Mouse (Mus musculus) cerebellum, adult (tissue): ENCODE measurements around the gene Cd9.

Source experiments
- ATAC-seq: cut with Nextera tagmentation; 2 replicates; pipeline ENCODE4 v1.9.2; 2017; ENCODE audit warnings: mild to moderate bottlenecking, moderate library complexity, mixed read lengths; ENCODE audit not compliant: insufficient number of reproducible peaks, low FRiP score, low TSS enrichment

Gene Cd9

DNA sequence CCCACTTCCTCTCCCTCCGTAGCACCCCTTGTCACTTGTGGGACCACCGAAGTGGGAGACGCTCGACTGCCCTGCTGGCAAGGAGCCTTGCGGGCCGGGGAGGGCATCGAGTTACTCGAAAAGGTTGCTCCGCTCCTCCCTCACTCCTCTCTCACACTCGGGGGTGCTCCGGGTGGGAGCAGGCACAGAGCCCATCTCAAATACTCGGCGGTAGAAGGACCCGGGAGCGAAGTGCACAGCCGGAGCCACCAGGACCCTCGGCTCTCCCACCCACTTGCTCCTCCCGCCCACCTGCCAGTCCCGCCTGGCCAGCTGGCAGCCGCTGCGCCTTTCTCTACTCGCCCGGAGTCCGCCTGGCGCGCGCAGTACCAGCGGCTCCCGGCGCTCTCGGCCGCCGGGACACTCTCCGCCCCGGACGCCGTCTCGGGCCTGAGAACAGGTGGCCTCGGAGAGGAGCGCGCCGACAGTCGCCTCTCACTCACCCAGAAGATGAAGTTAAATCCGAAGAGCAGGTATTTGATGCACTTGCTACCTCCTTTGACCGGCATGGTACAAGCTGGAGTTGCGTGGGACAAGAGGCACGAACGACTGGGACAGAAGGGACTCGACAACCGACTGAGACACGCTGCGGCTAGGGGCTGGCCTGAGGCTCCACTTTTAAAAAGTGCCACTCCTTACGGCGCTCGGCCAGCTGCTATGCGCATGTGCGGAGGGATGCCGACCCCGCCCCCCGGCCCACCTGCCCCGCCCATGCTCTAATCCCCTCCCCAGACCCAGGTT, at the start of gene Cd9:
Gene Cd9 (minus strand): TSS at position 700 of the 780 bp plus-strand sequence.
- ATAC-seq: no peak

DNA sequence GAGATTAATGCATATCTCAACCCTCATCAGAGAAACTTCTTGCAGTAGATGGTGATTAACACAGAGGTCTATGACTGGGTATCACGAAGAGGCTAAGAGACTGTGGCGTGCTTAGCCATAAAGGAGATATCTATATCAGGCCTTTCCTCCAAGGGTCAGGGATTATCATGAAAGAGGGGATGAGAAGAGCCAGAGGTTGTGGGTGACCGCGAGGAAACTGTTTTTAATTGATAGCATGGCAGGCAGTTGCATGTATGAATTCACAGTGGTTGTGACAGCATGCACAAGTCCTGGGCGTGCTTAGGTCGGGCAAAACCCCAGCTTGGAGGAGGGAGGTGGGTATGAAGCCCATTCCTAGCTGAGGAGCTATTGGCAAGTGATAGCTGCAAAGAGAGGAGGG, 46.7 kb upstream of the Cd9 start:
- no peak for ATAC-seq

DNA sequence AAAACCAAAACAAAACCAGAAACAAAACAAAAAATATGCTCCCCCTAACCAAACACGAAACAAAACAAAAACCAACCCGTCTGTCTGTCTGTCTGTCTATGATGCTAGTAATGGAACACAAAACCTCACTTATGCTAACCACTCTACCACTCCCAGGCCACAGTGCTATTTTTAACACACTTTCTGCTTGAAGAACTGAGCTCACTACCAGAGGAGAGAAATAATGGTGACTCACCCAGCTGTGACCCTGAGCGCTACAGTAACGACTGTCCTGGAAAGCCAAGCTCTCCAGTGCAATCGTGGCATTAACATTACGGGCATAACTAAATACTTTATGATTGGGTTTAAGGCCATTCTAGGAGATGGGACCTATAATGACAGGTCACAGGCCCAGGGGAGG, 46.2 kb upstream of the Cd9 start:
- no peak for ATAC-seq

GRCm38 (mm10) chr6:125540199-125540598, 45.6 kb upstream of the Cd9 start:
- ATAC-seq: no peak

GRCm38 (mm10) chr6:125539423-125539822, 44.8 kb upstream of the Cd9 start:
- ATAC-seq: no peak

DNA sequence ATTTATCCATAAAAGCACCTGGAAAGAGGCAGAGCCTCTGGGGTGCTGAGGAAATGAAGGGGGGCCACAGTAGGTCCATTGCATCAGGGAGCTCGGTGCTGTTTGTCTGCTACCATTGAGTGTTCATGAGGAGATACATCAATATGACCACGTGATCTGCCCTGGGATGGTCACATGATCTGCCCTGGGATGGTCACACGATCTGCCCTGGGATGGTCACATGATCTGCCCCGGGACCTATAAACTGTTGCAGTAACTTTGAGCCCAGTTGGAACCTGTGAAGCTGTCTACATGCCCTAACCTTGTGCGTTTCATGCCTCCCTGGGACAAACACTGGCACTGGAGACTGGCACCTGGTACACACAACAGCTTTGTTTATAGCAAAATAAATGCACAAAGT, 43.9 kb upstream of the Cd9 start:
- no peak for ATAC-seq

GRCm38 (mm10) chr6:125534990-125535389, 40.4 kb upstream of the Cd9 start:
- ATAC-seq: no peak

DNA sequence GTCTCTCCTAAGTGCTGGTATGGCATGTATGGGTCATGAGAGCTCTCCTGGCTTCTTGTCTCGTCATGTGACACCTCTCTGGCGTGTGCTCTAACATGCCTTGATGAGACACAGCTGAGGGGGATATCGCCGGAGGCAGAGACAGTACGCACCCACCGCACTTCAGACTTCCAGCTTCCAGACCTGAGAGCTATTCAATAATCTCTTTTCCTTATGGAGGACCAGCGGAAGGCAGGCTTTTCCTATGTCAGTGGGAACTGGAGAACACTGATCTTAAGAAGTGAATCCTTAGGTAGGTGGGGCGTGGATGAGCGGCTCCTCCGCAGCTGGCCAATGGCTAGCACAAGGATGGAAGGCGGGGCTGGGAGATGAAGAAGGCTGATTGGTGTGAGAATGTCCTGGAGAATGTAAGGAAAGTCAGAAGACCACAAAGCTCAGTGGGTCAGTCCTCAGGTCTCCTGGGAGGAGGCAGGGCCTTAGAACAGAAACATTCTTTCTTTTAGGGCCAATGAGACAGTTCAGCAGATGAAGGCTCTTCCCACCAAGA, 38.6 kb upstream of the Cd9 start:
- ATAC-seq: no peak

GRCm38 (mm10) chr6:125529479-125529878, 34.9 kb upstream of the Cd9 start:
- no peak for ATAC-seq

DNA sequence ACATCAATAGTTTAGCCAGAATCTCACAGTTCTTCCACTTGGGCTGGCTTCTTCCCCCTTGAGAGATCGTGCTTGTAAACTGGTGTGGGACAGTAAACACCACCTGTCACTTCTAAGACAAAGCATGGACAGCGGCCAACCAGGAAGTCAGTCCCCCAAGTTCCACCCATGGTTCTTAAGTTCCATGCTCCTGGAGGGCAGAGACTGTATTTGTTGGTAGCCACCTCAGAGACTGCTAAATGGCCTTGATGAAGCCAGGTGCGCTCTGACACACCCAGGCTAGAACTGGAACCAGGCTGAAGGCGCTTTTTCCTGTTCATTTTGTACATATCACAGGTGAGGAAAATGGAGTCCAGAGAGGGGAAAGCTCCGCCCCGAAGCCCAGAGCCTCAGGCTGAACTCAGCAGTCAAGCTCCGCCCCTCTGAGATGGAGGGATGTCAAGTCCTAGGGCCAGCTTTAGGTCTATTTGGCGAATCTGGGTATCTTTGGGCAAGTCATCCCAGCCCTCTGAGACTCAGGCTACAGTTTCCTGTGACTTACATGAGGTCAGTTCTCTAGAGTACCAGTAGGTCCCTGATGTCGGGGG, 34.1 kb upstream of the Cd9 start:
- no peak for ATAC-seq

DNA sequence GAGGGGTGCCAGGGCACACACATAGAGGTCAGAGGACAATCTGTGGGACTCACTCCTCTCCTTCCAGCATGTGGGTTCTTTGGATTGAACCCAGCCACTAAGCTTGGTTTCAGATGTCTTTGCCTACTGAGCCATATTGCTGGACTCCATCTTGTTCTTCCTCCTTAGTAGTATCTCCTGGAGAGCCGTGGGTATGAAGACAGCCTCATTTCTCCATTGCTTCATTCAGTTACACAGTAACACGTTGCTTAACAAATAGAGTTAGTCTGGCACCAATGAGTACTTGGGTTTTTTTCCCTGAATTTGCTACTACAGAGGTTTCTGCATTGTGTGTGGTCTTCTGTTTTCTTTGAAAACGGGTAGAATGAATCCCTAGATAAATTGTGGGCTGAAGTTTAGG, 31.5 kb upstream of the Cd9 start:
- no peak for ATAC-seq

GRCm38 (mm10) chr6:125524027-125524426, 29.4 kb upstream of the Cd9 start:
- ATAC-seq: no peak

DNA sequence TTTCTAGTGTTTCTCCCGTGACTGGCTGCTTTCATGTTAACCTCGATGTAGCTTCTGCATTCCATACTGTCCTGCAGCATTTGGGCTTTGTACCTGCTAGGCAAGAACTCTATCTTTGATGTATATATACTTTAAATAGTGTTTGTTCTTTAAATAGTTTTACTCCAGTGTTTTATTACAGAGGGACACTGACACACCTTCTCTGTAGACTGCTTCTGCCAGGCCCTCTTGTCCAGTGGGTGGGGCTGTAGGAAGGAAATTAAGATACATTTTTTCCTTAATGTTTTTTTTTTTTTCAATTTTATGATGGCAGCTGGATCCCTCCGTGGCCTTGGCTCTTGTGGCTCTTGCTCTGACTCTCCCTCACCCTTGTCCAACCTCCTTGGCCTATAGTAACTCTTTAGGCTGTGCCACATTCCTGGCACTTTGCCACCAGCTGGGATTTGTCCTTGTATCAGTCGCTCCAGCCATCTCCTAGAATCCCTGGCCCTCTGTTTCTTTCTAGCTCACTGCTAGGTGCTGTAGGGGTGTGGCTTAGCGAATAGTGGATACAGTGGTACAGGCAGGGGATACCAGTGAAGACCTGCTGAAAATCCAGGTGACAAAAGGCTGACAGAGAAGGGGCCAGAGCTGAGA, 27.1 kb upstream of the Cd9 start:
- ATAC-seq: no peak

- ATAC-seq: no peak
These were observed 21.1 kb upstream of the Cd9 start for GRCm38 (mm10) chr6:125515503-125516315.

DNA sequence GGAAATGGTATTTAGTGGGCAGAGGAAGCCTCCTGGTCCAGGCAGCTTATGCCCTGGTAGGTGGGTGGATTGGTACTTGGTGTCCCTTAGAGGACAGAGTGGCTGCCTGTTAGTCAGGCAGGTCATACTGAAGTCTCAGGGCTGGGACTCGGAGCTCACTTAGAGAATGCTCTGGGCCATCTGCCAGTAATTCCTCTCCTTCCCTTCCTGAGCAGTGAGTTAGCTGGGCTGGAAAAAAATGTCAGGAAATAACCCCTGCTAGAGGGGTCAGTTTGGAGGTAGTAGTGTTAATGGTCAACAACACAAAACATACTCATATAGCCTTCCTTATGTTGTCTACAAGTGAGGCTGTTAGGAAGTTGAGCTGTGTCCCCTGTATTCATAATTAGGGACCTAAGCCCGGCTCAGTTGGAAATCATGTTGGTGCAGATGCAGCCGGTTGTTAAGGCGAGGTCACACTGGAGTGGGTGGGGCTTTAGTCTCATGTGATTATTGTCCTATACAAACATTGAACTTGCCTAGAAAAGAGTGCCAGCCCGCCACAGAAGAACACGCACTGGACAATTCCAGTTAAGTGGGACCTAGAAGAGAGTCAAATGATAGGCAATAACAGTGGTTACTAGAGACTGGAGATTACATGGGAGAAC, 18.5 kb upstream of the Cd9 start:
- no peak for ATAC-seq

- ATAC-seq: no peak
These were observed 16.6 kb upstream of the Cd9 start for GRCm38 (mm10) chr6:125511196-125511595.

- no peak for ATAC-seq
These were observed 16.1 kb upstream of the Cd9 start for GRCm38 (mm10) chr6:125510645-125511044.

DNA sequence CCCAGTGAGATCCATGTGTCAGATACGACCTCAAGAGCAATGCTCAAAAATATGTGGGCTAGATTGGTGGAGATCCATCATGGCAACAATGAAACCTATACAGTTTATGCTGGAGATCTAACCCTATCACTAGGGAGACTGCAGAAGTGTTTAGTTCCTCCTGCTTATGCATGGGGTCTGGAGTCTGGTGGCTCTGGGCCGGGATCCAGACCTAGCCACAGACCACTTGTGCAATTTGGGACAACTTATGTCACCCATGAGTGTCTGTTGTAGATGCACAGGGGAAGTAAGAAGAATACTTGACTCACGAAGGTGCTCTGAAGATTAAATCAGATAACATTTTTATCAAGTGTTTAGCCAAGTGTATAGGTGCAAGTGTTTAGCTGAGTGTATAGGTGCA, 15.2 kb upstream of the Cd9 start:
- no peak for ATAC-seq

DNA sequence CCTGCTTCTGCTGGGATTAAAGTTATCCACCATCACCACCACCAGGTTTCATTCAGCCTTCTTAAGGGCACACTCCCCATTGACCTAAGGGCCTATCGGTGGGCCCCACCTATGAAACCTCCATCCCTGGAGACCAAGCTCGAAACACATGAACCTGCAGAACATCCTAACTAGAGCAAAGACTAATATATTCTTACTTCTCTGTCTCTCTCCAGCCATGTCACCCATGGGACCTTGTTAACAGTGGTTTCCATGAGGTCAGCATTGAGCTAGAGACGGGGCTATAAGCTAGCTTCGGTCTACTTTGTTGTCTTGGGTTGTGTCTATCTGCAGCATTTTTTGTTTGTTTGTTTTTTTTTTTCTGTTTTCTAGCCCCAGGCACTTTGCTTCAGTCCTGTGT, 11.8 kb upstream of the Cd9 start:
- ATAC-seq: no peak
